Mouse (Mus musculus) kidney, embryonic 14.5 days (tissue): ENCODE data around the gene Carmil3. TPM values are rescaled to one million over a fixed set of nuclear protein-coding genes. Genes with fewer than 3 reads are reported as not detected.

Experiments used
- ATAC-seq: fragments of 200-750 bp; cut with Nextera tagmentation; 2 replicates; pipeline ENCODE4 v1.8.0; 2017; ENCODE audit warnings: moderate number of reproducible peaks, mild to moderate bottlenecking, moderate TSS enrichment, moderate library complexity; ENCODE audit not compliant: low FRiP score, low TSS enrichment
- H3K27ac ChIP-seq: fragments of 300-500 bp; sonication (generic); 2 replicates; pipeline ENCODE4 v1.5.1; 2014; ENCODE audit warnings: low read depth, mild to moderate bottlenecking, low read length, moderate library complexity, mixed read lengths
- H3K27me3 ChIP-seq: fragments of 300-500 bp; sonication (generic); 2 replicates; pipeline ENCODE4 v1.6.1; 2014; ENCODE audit warnings: mild to moderate bottlenecking, low read length; ENCODE audit not compliant: control insufficient read depth, insufficient read depth
- H3K36me3 ChIP-seq: fragments of 300-500 bp; sonication (generic); 2 replicates; pipeline ENCODE4 v1.6.1; 2014; ENCODE audit warnings: low read length, mixed read lengths; ENCODE audit not compliant: control insufficient read depth, insufficient read depth
- H3K4me1 ChIP-seq: fragments of 300-500 bp; sonication (generic); 2 replicates; pipeline ENCODE4 v1.6.1; 2014; ENCODE audit warnings: low read length, mixed read lengths; ENCODE audit not compliant: control insufficient read depth, insufficient read depth
- H3K4me2 ChIP-seq: fragments of 300-500 bp; sonication (generic); replicated peaks from 2 replicates; pipeline ENCODE4 v1.6.1; 2014; ENCODE audit warnings: low read depth, mild to moderate bottlenecking, low read length
- H3K4me3 ChIP-seq: fragments of 300-500 bp; sonication (generic); 2 replicates; pipeline ENCODE4 v1.5.1; 2014; ENCODE audit warnings: mild to moderate bottlenecking, low read length
- H3K9ac ChIP-seq: fragments of 300-500 bp; sonication (generic); 2 replicates; pipeline ENCODE4 v1.6.1; 2014; ENCODE audit warnings: low read depth, mild to moderate bottlenecking, low read length, moderate library complexity
- H3K9me3 ChIP-seq: fragments of 300-500 bp; sonication (generic); 2 replicates; pipeline ENCODE4 v1.6.1; 2016; ENCODE audit warnings: low read length; ENCODE audit not compliant: control insufficient read depth
- WGBS: fragments of 180-500 bp; shearing (Covaris S2); extraction: QIAGEN DNeasy Blood & Tissue Kit; methylation state at CpG from one replicate; pipeline ENCODE4 v1.1.7; 2014; 5-methylcytosine and 5-hydroxymethylcytosine counted together
- polyA plus RNA-seq: library from polyadenylated mRNA; unstranded; fragments of >200 nt; fragmentation: Nextera tagmentation; extraction: Ambion mirVana; gene quantifications from 2 replicates; pipeline ENCODE4 v1.2.1, GENCODE M21; 2014

Gene Carmil3
- polyA plus RNA-seq, 1 experiment from 2014 or later: 3.8 TPM

DNA sequence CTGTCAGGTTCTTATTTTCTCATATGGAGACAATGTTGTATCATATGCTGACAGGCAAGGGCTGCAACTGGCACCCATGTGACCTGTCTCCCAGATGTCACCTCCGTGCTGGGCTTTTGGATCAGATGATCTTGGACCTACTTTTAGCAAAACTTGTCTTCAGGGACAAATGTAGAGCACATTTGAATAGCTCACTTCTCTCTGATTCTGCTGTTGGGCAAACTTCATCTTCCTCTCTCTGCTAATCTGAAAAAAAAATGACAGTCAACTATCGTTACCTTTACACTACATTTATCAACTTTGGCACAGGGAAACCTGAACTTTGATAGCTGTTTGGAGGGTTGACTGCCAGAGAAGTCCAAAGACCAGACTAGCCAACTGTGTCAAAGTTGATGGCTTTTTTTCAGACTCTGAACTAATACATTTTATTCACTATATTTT, 22.1 kb upstream of the Carmil3 start:
- H3K4me3 ChIP-seq: no peak overlapping the region
- H3K36me3 ChIP-seq: no peaks in the 10 kb centered on the region
- no peak overlapping the region for H3K9ac ChIP-seq
- H3K27me3 ChIP-seq: no peaks in the 10 kb centered on the region
- H3K4me2 ChIP-seq: no peak overlapping the region
- peaks cover 5% of the 10 kb centered on the region; the same call in 1 of the 2 replicates for H3K4me1 ChIP-seq
- no peak overlapping the region for H3K27ac ChIP-seq
- WGBS: 68% methylated on average over 2 of the region's 2 CpGs
- no peaks in the 10 kb centered on the region for H3K9me3 ChIP-seq
- ATAC-seq: no peak

- Histone ChIP-seq H3K27ac (peak overlapping the region; percentile 55; the same call in 1 of the 2 replicates), H3K36me3 (no peaks in the 10 kb centered on the region), H3K9ac (no peak overlapping the region), H3K9me3 (no peaks in the 10 kb centered on the region), H3K4me2 (no peak overlapping the region), H3K4me1 (peaks cover 5% of the 10 kb centered on the region; the same call in 1 of the 2 replicates), H3K27me3 (no peaks in the 10 kb centered on the region), H3K4me3 (no peak overlapping the region)
- 34% methylated on average over 2 of the region's 2 CpGs for WGBS
- peak; percentile 84 for ATAC-seq
Observed at GRCm38 (mm10) chr14:55469041-55469440, 21.4 kb upstream of the Carmil3 start.

GRCm38 (mm10) chr14:55469821-55470220, 20.6 kb upstream of the Carmil3 start:
- Histone ChIP-seq H3K9me3 (no peaks in the 10 kb centered on the region), H3K4me1 (peaks cover 5% of the 10 kb centered on the region; the same call in 1 of the 2 replicates), H3K9ac (no peak overlapping the region), H3K36me3 (no peaks in the 10 kb centered on the region), H3K4me3 (no peak overlapping the region), H3K4me2 (no peak overlapping the region), H3K27me3 (no peaks in the 10 kb centered on the region), H3K27ac (no peak overlapping the region)
- WGBS: 73% methylated on average over 6 of the region's 6 CpGs
- no peak for ATAC-seq

DNA sequence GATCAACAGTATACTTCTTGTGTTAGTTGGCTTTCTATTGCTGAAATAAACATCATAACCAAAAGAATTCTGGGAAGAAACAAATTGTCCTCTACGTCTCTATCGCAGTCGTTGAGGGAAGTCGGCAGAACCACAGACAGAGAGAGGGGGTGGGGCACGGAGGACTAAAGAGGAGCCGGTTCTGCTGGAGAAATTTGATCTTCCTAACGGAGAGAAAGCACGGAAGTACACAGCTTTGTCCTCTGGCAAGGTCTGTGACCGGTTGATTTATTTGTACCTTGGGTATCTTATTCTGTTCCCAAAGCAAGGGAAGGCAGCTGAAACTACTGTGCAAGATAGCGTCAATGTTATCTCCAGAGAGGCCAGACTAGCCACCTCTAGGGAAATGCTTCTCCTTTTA, 19.6 kb upstream of the Carmil3 start:
- H3K27ac ChIP-seq: no peak overlapping the region
- peaks cover 5% of the 10 kb centered on the region; the same call in 1 of the 2 replicates for H3K4me1 ChIP-seq
- 3% methylated on average over 10 of the region's 10 CpGs for WGBS
- H3K4me2 ChIP-seq: peak overlapping the region; percentile 12; the same call in 1 of the 2 replicates
- H3K27me3 ChIP-seq: no peaks in the 10 kb centered on the region
- H3K9ac ChIP-seq: no peak overlapping the region
- H3K4me3 ChIP-seq: no peak overlapping the region; the same call in 1 of the 2 replicates
- no peaks in the 10 kb centered on the region for H3K36me3 ChIP-seq
- ATAC-seq: no peak
- no peaks in the 10 kb centered on the region for H3K9me3 ChIP-seq

DNA sequence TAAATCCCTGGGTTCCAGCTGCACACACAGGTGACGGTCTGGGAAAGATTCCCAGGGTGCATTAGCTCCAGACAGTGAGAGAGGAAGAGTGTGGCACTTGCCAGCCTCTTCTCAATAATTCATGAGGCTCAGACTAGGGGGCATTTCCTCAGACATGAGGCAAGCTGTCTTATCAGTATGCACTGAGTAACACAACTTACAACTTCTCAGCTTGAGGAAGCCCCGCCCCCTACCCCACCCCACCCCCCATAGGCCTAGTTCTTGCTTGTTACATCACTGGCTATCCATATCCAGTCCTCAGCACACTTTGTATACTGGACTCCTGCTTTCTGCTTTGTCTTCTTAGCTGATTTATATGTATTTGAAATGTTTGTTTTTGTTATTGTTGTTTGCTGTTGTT, 14.8 kb upstream of the Carmil3 start:
- Histone ChIP-seq H3K9me3 (no peaks in the 10 kb centered on the region), H3K4me3 (no peak overlapping the region), H3K4me1 (peaks cover 7% of the 10 kb centered on the region; the same call in 1 of the 2 replicates), H3K4me2 (no peak overlapping the region), H3K27me3 (no peaks in the 10 kb centered on the region), H3K27ac (no peak overlapping the region), H3K9ac (no peak overlapping the region), H3K36me3 (peaks cover 2% of the 10 kb centered on the region)
- 63% methylated on average over 2 of the region's 2 CpGs for WGBS
- no peak for ATAC-seq

GRCm38 (mm10) chr14:55477421-55477820, 13.0 kb upstream of the Carmil3 start:
- peaks cover 11% of the 10 kb centered on the region for H3K36me3 ChIP-seq
- no peak overlapping the region for H3K4me3 ChIP-seq
- H3K9me3 ChIP-seq: no peaks in the 10 kb centered on the region
- H3K4me1 ChIP-seq: peaks cover 5% of the 10 kb centered on the region; the same call in 1 of the 2 replicates
- WGBS: 100% methylated on average over 1 of the region's 1 CpGs
- H3K9ac ChIP-seq: no peak overlapping the region
- ATAC-seq: no peak
- H3K4me2 ChIP-seq: no peak overlapping the region
- H3K27me3 ChIP-seq: no peaks in the 10 kb centered on the region
- H3K27ac ChIP-seq: no peak overlapping the region

DNA sequence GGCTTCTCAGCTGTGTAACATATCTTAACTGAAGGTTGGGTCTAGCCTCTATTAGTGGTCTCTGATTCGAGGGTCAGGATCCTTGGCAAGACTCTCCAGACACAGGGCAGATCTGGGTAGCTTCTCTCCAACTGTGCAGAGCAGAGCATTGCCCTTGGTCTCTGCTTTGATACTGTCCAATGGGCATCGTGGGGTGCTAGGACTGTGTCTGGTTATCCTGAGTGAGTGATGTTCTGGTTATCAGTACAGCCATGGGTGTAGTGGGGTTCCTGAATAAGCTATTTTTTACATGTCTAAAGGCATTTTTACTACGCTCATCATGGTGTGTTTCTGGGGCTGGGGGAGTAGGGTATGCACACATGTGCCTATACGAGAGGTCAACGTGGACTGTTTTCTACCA, 12.6 kb upstream of the Carmil3 start:
- WGBS: 91% methylated on average over 5 of the region's 5 CpGs
- no peaks in the 10 kb centered on the region for H3K9me3 ChIP-seq
- no peak for ATAC-seq
- no peak overlapping the region; the same call in 1 of the 2 replicates for H3K9ac ChIP-seq
- no peaks in the 10 kb centered on the region for H3K27me3 ChIP-seq
- H3K36me3 ChIP-seq: peaks cover 11% of the 10 kb centered on the region
- no peak overlapping the region for H3K4me3 ChIP-seq
- peak overlapping the region; percentile 57; the same call in 1 of the 2 replicates for H3K4me2 ChIP-seq
- H3K27ac ChIP-seq: no peak overlapping the region
- H3K4me1 ChIP-seq: peaks cover 5% of the 10 kb centered on the region; the same call in 1 of the 2 replicates

DNA sequence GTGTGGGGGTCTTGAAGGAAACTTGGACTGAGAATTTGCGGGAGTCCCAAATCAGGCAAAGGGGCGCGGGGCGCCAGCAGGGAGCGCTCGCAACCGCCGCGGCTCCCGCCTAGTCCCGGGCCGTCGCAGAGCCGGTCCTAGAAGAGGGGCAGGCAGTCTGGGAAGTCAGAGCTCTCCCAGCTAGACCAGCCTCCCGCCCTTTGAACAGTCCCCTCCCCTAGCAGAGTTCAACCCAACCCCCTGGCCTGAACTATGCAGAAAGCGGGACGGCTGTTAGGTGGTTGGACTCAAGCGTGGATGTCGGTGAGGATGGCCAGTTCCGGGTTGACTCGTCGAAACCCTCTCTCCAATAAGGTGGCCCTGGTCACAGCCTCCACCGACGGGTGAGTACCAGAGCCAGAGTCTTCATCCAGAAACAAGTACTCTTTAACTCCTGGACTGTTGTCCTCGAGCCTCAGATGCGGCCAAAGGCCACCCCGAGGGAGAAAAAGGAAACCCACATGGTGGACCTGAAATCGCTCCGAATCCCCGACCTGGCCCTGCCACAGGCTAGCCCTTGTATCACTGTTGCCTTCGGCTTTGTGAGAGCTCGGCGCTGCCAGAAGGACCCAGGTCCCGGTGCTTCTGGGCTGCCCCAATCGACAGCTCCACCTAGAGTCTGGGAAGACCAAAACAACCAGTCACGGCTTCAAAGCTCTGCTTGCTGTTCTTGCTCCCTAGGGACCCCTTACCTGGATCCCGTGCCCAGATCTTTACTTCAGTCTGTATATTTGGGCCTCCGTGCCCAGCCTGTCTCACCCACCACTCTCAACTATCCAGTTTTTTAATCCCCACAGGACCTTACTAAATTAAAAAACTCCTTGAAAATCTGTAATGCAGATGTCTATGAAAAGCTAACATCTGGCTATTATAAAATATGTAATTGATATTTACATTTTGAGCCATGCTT, 11.5 kb upstream of the Carmil3 start, which contains the start of gene Dhrs4:
TSS of gene Dhrs4 (plus strand) at position 108 of the 949 bp plus-strand sequence.
- H3K9me3 ChIP-seq: no peaks in the 10 kb centered on the region
- peak within 1 kb of the TSS; percentile 84 for H3K9ac ChIP-seq
- WGBS: under 1% methylated on average over 38 of the region's 38 CpGs
- H3K27me3 ChIP-seq: no peaks in the 10 kb centered on the region
- H3K4me2 ChIP-seq: peak within 1 kb of the TSS; percentile 57
- H3K27ac ChIP-seq: peak within 1 kb of the TSS; percentile 91
- ATAC-seq: peak; percentile 98
- peaks cover 5% of the 10 kb centered on the region; the same call in 1 of the 2 replicates for H3K4me1 ChIP-seq
- H3K36me3 ChIP-seq: peaks cover 11% of the 10 kb centered on the region
- H3K4me3 ChIP-seq: peak within 1 kb of the TSS; percentile 70

DNA sequence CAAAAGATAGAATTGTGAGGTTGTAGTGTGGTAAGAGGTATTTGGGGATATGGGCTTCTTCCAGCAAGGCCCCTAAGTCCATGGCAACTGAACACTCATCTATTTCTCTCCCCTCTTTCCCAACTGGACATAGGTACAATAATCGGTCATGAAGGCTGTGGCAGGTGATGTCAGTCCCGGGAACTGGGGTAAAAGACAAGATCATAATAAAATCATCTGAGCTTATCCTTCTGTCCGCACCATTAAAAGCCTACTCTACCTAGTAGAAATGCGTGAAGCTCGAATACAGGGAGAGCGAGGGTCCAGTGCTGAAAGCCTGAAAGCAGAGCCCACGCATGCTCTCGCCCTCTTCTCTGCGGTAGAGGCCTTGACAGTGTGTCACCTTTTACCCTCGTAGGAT, 10.8 kb upstream of the Carmil3 start:
- Histone ChIP-seq H3K4me3 (peak overlapping the region; percentile 70; the same call in 1 of the 2 replicates), H3K9ac (peak overlapping the region; percentile 84; the same call in 1 of the 2 replicates), H3K4me1 (peaks cover 5% of the 10 kb centered on the region; the same call in 1 of the 2 replicates), H3K27me3 (no peaks in the 10 kb centered on the region), H3K27ac (no peak overlapping the region), H3K36me3 (peaks cover 13% of the 10 kb centered on the region), H3K9me3 (no peaks in the 10 kb centered on the region), H3K4me2 (no peak overlapping the region; the same call in 1 of the 2 replicates)
- no peak for ATAC-seq
- WGBS: 89% methylated on average over 10 of the region's 10 CpGs
